Mouse (Mus musculus): ENCODE results near the gene Pole2. TPM values are rescaled to one million over a fixed set of nuclear protein-coding genes. Genes with fewer than 3 reads are reported as not detected.
A peak's percentile ranks its signal among the peaks of the same experiment; 100 is the strongest.

The Pole2 gene
- total RNA-seq (2015; ENCODE audit: low replicate concordance) (40.7 and 54.1 TPM in 2 replicates), total RNA-seq (2017; ENCODE audit: low replicate concordance) (38.9 and 59.2 TPM in 2 replicates)

GRCm38 (mm10) chr12:69227776-69228466 lies at the start of gene Pole2:
Pole2 (minus strand) TSS chr12:69228195.
- ATAC-seq (replicated peaks; ENCODE audit: low FRiP score, poor library complexity, severe bottlenecking) = peak; percentile 97

GRCm38 (mm10) chr12:69268956-69269355 lies 41.0 kb upstream of the Pole2 start:
- ATAC-seq (replicated peaks; ENCODE audit: low FRiP score, poor library complexity, severe bottlenecking) = no peak

- ATAC-seq (replicated peaks; ENCODE audit: low FRiP score, poor library complexity, severe bottlenecking) = no peak
Observed at GRCm38 (mm10) chr12:69267956-69268632, 40.1 kb upstream of the Pole2 start.

GRCm38 (mm10) chr12:69265031-69265430 lies 37.0 kb upstream of the Pole2 start:
- ATAC-seq (replicated peaks; ENCODE audit: low FRiP score, poor library complexity, severe bottlenecking) = no peak

- ATAC-seq (replicated peaks; ENCODE audit: low FRiP score, poor library complexity, severe bottlenecking) = no peak
Observed at GRCm38 (mm10) chr12:69262251-69262650, 34.3 kb upstream of the Pole2 start.

GRCm38 (mm10) chr12:69257836-69258235 lies 29.8 kb upstream of the Pole2 start:
- no peak for ATAC-seq (replicated peaks; ENCODE audit: low FRiP score, poor library complexity, severe bottlenecking)

- ATAC-seq (replicated peaks; ENCODE audit: low FRiP score, poor library complexity, severe bottlenecking) = no peak
Observed at GRCm38 (mm10) chr12:69253806-69254205, 25.8 kb upstream of the Pole2 start.

- no peak for ATAC-seq (replicated peaks; ENCODE audit: low FRiP score, poor library complexity, severe bottlenecking)
Observed at GRCm38 (mm10) chr12:69250756-69251155, 22.8 kb upstream of the Pole2 start.

- ATAC-seq (replicated peaks; ENCODE audit: low FRiP score, poor library complexity, severe bottlenecking) = no peak
Observed at GRCm38 (mm10) chr12:69249766-69250165, 21.8 kb upstream of the Pole2 start.

- ATAC-seq (replicated peaks; ENCODE audit: low FRiP score, poor library complexity, severe bottlenecking) = peak; percentile 82
Observed at GRCm38 (mm10) chr12:69241771-69242431, 13.9 kb upstream of the Pole2 start.

GRCm38 (mm10) chr12:69241405-69241770 lies 13.4 kb upstream of the Pole2 start:
- ATAC-seq (replicated peaks; ENCODE audit: low FRiP score, poor library complexity, severe bottlenecking) = no peak

- no peak for ATAC-seq (replicated peaks; ENCODE audit: low FRiP score, poor library complexity, severe bottlenecking)
Observed at GRCm38 (mm10) chr12:69240876-69241275, 12.9 kb upstream of the Pole2 start, which contains the start of gene Klhdc1. Klhdc1 (plus strand) TSS chr12:69241176.

- ATAC-seq (replicated peaks; ENCODE audit: low FRiP score, poor library complexity, severe bottlenecking) = no peak
Observed at GRCm38 (mm10) chr12:69238284-69238683, 10.3 kb upstream of the Pole2 start.

GRCm38 (mm10) chr12:69235782-69236181 lies 7.8 kb upstream of the Pole2 start:
- ATAC-seq (replicated peaks; ENCODE audit: low FRiP score, poor library complexity, severe bottlenecking) = no peak

- ATAC-seq (replicated peaks; ENCODE audit: low FRiP score, poor library complexity, severe bottlenecking) = no peak
Observed at GRCm38 (mm10) chr12:69229251-69229650, 1.3 kb upstream of the Pole2 start.

- ATAC-seq (replicated peaks; ENCODE audit: low FRiP score, poor library complexity, severe bottlenecking) = 0 out of 2 replicates have a peak, but pooled peaks have one; percentile 14
Observed at GRCm38 (mm10) chr12:69220613-69221277, 7.2 kb downstream of the Pole2 start.

GRCm38 (mm10) chr12:69216587-69216986 lies 11.4 kb downstream of the Pole2 start:
- ATAC-seq (replicated peaks; ENCODE audit: low FRiP score, poor library complexity, severe bottlenecking) = no peak

- ATAC-seq (replicated peaks; ENCODE audit: low FRiP score, poor library complexity, severe bottlenecking) = no peak
Observed at GRCm38 (mm10) chr12:69215000-69215785, 12.8 kb downstream of the Pole2 start.

- no peak for ATAC-seq (replicated peaks; ENCODE audit: low FRiP score, poor library complexity, severe bottlenecking)
Observed at GRCm38 (mm10) chr12:69214393-69214792, 13.6 kb downstream of the Pole2 start.

All from erythroid progenitor cell, adult 5-6 weeks (primary cell).